Mouse (Mus musculus) hindbrain, embryonic 15.5 days (tissue): ENCODE data around the gene Sowahb. TPM values are rescaled to one million over a fixed set of nuclear protein-coding genes. Genes with fewer than 3 reads are reported as not detected.

Experiments
- ATAC-seq: fragments of 200-750 bp; cut with Nextera tagmentation; 2 replicates; pipeline ENCODE4 v1.8.0; 2017; ENCODE audit warnings: low read depth, moderate number of reproducible peaks, moderate TSS enrichment; ENCODE audit not compliant: low FRiP score
- H3K27ac ChIP-seq: fragments of 300-500 bp; sonication (generic); replicated peaks from 2 replicates; pipeline ENCODE4 v1.5.1; 2015; ENCODE audit warnings: mild to moderate bottlenecking, inconsistent platforms
- H3K27me3 ChIP-seq: fragments of 300-500 bp; sonication (generic); 2 replicates; pipeline ENCODE4 v1.6.1; 2015; ENCODE audit warnings: control low read depth, inconsistent platforms
- H3K36me3 ChIP-seq: fragments of 300-500 bp; sonication (generic); 2 replicates; pipeline ENCODE4 v1.6.1; 2015; ENCODE audit warnings: control low read depth, inconsistent platforms
- H3K4me1 ChIP-seq: fragments of 300-500 bp; sonication (generic); replicated peaks from 2 replicates; pipeline ENCODE4 v1.6.1; 2015; ENCODE audit warnings: control low read depth, inconsistent platforms
- H3K4me2 ChIP-seq: fragments of 300-500 bp; sonication (generic); 2 replicates; pipeline ENCODE4 v1.6.1; 2015; ENCODE audit warnings: moderate library complexity, mild to moderate bottlenecking, inconsistent platforms
- H3K4me3 ChIP-seq: fragments of 300-500 bp; sonication (generic); 2 replicates; pipeline ENCODE4 v1.5.1; 2015; ENCODE audit warnings: mild to moderate bottlenecking, inconsistent platforms
- H3K9ac ChIP-seq: fragments of 300-500 bp; sonication (generic); 2 replicates; pipeline ENCODE4 v1.6.1; 2015; ENCODE audit warnings: inconsistent platforms
- H3K9me3 ChIP-seq: fragments of 300-500 bp; sonication (generic); 2 replicates; pipeline ENCODE4 v1.6.1; 2016; ENCODE audit warnings: control low read depth, inconsistent platforms
- WGBS: fragments of 180-500 bp; shearing (Covaris S2); methylation state at CpG from one replicate; pipeline ENCODE4 v1.1.7; 2015; 5-methylcytosine and 5-hydroxymethylcytosine counted together
- polyA plus RNA-seq: library from polyadenylated mRNA; unstranded; fragments of >200 nt; fragmentation: Nextera tagmentation; extraction: Ambion mirVana; gene quantifications from 2 replicates; pipeline ENCODE4 v1.2.1, GENCODE M21; 2015

The Sowahb gene
- polyA plus RNA-seq, 1 experiment from 2014 or later: not detected

GRCm38 (mm10) chr5:93040095-93040494 lies 4.7 kb downstream of the Sowahb start:
- Histone ChIP-seq H3K4me3 (no peak overlapping the region), H3K4me2 (no peak overlapping the region), H3K36me3 (no peaks in the 10 kb centered on the region), H3K27ac (no peak overlapping the region), H3K27me3 (peaks cover 37% of the 10 kb centered on the region), H3K9me3 (no peaks in the 10 kb centered on the region), H3K4me1 (peaks cover 18% of the 10 kb centered on the region), H3K9ac (no peak overlapping the region)
- ATAC-seq: no peak
- WGBS: 65% methylated on average over 5 of the region's 5 CpGs

- H3K4me1 ChIP-seq: no peaks in the 10 kb centered on the region
- H3K27me3 ChIP-seq: peaks cover 1% of the 10 kb centered on the region
- H3K36me3 ChIP-seq: no peaks in the 10 kb centered on the region
- no peak overlapping the region for H3K9ac ChIP-seq
- no peak for ATAC-seq
- no peaks in the 10 kb centered on the region for H3K9me3 ChIP-seq
- no peak overlapping the region for H3K4me3 ChIP-seq
- no peak overlapping the region for H3K4me2 ChIP-seq
- H3K27ac ChIP-seq: no peak overlapping the region
- 77% methylated on average over 7 of the region's 7 CpGs for WGBS
Measured at GRCm38 (mm10) chr5:93036254-93036653, 8.6 kb downstream of the Sowahb start.

- Histone ChIP-seq H3K4me1 (no peaks in the 10 kb centered on the region), H3K9me3 (no peaks in the 10 kb centered on the region), H3K9ac (no peak overlapping the region), H3K27me3 (no peaks in the 10 kb centered on the region), H3K27ac (no peak overlapping the region), H3K36me3 (no peaks in the 10 kb centered on the region), H3K4me3 (no peak overlapping the region), H3K4me2 (no peak overlapping the region)
- 100% methylated on average over 1 of the region's 1 CpGs for WGBS
- ATAC-seq: no peak
Measured at GRCm38 (mm10) chr5:93035285-93035684, 9.5 kb downstream of the Sowahb start.

- H3K4me1 ChIP-seq: no peaks in the 10 kb centered on the region
- no peak overlapping the region for H3K4me3 ChIP-seq
- no peak overlapping the region for H3K27ac ChIP-seq
- no peak overlapping the region for H3K9ac ChIP-seq
- WGBS: 76% methylated on average over 5 of the region's 5 CpGs
- no peak overlapping the region for H3K4me2 ChIP-seq
- no peaks in the 10 kb centered on the region for H3K27me3 ChIP-seq
- H3K36me3 ChIP-seq: no peaks in the 10 kb centered on the region
- no peak for ATAC-seq
- no peaks in the 10 kb centered on the region for H3K9me3 ChIP-seq
Measured at GRCm38 (mm10) chr5:93033087-93033870, 11.5 kb downstream of the Sowahb start.

GRCm38 (mm10) chr5:93032621-93033020 lies 12.2 kb downstream of the Sowahb start:
- ATAC-seq: no peak
- H3K27me3 ChIP-seq: no peaks in the 10 kb centered on the region
- H3K4me3 ChIP-seq: no peak overlapping the region
- 89% methylated on average over 4 of the region's 4 CpGs for WGBS
- H3K36me3 ChIP-seq: no peaks in the 10 kb centered on the region
- no peak overlapping the region for H3K27ac ChIP-seq
- no peaks in the 10 kb centered on the region for H3K9me3 ChIP-seq
- no peak overlapping the region for H3K9ac ChIP-seq
- no peak overlapping the region for H3K4me2 ChIP-seq
- H3K4me1 ChIP-seq: no peaks in the 10 kb centered on the region

- no peaks in the 10 kb centered on the region for H3K4me1 ChIP-seq
- ATAC-seq: no peak
- 57% methylated on average over 3 of the region's 3 CpGs for WGBS
- H3K9me3 ChIP-seq: no peaks in the 10 kb centered on the region
- H3K4me3 ChIP-seq: no peak overlapping the region
- no peak overlapping the region for H3K4me2 ChIP-seq
- H3K27ac ChIP-seq: no peak overlapping the region
- no peaks in the 10 kb centered on the region for H3K36me3 ChIP-seq
- no peaks in the 10 kb centered on the region for H3K27me3 ChIP-seq
- H3K9ac ChIP-seq: no peak overlapping the region
Measured at GRCm38 (mm10) chr5:93030869-93031268, 14.0 kb downstream of the Sowahb start.

- no peaks in the 10 kb centered on the region for H3K36me3 ChIP-seq
- H3K9ac ChIP-seq: no peak overlapping the region
- no peak overlapping the region for H3K27ac ChIP-seq
- no peak for ATAC-seq
- H3K4me1 ChIP-seq: no peaks in the 10 kb centered on the region
- H3K4me3 ChIP-seq: no peak overlapping the region
- no peak overlapping the region for H3K4me2 ChIP-seq
- WGBS: 79% methylated on average over 5 of the region's 5 CpGs
- no peaks in the 10 kb centered on the region for H3K27me3 ChIP-seq
- no peaks in the 10 kb centered on the region for H3K9me3 ChIP-seq
Measured at GRCm38 (mm10) chr5:93030411-93030810, 14.4 kb downstream of the Sowahb start.

GRCm38 (mm10) chr5:93027120-93027675 lies 17.6 kb downstream of the Sowahb start:
- H3K4me2 ChIP-seq: no peak overlapping the region
- no peak for ATAC-seq
- H3K27me3 ChIP-seq: no peaks in the 10 kb centered on the region
- H3K9me3 ChIP-seq: no peaks in the 10 kb centered on the region
- H3K36me3 ChIP-seq: no peaks in the 10 kb centered on the region
- no peak overlapping the region for H3K4me3 ChIP-seq
- no peaks in the 10 kb centered on the region for H3K4me1 ChIP-seq
- H3K27ac ChIP-seq: no peak overlapping the region
- WGBS: 59% methylated on average over 9 of the region's 9 CpGs
- H3K9ac ChIP-seq: no peak overlapping the region

GRCm38 (mm10) chr5:93026437-93027119 lies 18.2 kb downstream of the Sowahb start:
- no peaks in the 10 kb centered on the region for H3K4me1 ChIP-seq
- no peaks in the 10 kb centered on the region for H3K27me3 ChIP-seq
- no peak overlapping the region for H3K27ac ChIP-seq
- no peaks in the 10 kb centered on the region for H3K36me3 ChIP-seq
- ATAC-seq: no peak
- H3K9ac ChIP-seq: no peak overlapping the region
- H3K4me2 ChIP-seq: no peak overlapping the region
- no peak overlapping the region for H3K4me3 ChIP-seq
- WGBS: 63% methylated on average over 4 of the region's 4 CpGs
- no peaks in the 10 kb centered on the region for H3K9me3 ChIP-seq

- Histone ChIP-seq H3K9ac (no peak overlapping the region), H3K4me2 (no peak overlapping the region), H3K36me3 (no peaks in the 10 kb centered on the region), H3K27ac (no peak overlapping the region), H3K9me3 (no peaks in the 10 kb centered on the region), H3K4me1 (no peaks in the 10 kb centered on the region), H3K4me3 (no peak overlapping the region), H3K27me3 (no peaks in the 10 kb centered on the region)
- no peak for ATAC-seq
- WGBS: 29% methylated on average over 7 of the region's 7 CpGs
Measured at GRCm38 (mm10) chr5:93024754-93025280, 20.0 kb downstream of the Sowahb start.

- Histone ChIP-seq H3K9ac (no peak overlapping the region), H3K27ac (no peak overlapping the region), H3K4me2 (no peak overlapping the region), H3K9me3 (no peaks in the 10 kb centered on the region), H3K27me3 (no peaks in the 10 kb centered on the region), H3K4me1 (no peaks in the 10 kb centered on the region), H3K36me3 (no peaks in the 10 kb centered on the region), H3K4me3 (no peak overlapping the region)
- no peak for ATAC-seq
- WGBS: 56% methylated on average over 7 of the region's 7 CpGs
Measured at GRCm38 (mm10) chr5:93022126-93022797, 22.6 kb downstream of the Sowahb start.
